Mouse (Mus musculus) MEL (cell line): ENCODE measurements around the gene Vps37b. TPM values are rescaled to one million over a fixed set of nuclear protein-coding genes. Genes with fewer than 3 reads are reported as not detected.

Experiments used
- DNase-seq: peaks from one replicate; pipeline ENCODE4 v3.0.0; 2011; ENCODE audit warnings: low read depth, low spot score
- H3K27ac ChIP-seq: 2 replicates; pipeline ENCODE4 v1.5.1; 2012; ENCODE audit warnings: low read depth, mild to moderate bottlenecking, control low read depth, low read length, moderate library complexity; ENCODE audit not compliant: control insufficient read depth
- H3K27me3 ChIP-seq, 2 experiments: fragments of 150-350 bp in 1 of 2; sonication (generic) in 1 of 2; 2 replicates each; pipeline ENCODE4 v1.6.1; 2012; ENCODE audit warnings: low read length in 2 of 2, mild to moderate bottlenecking in 2 of 2, improper control_type of control experiment in 1 of 2, moderate library complexity in 1 of 2; ENCODE audit not compliant: insufficient read depth in 2 of 2, control insufficient read depth in 1 of 2
- H3K36me3 ChIP-seq, 2 experiments: 2 replicates each; pipeline ENCODE4 v1.6.1; 2012 to 2014; ENCODE audit warnings: low read length in 2 of 2, improper control_type of control experiment in 1 of 2, inconsistent platforms in 1 of 2, mild to moderate bottlenecking in 1 of 2; ENCODE audit not compliant: insufficient read depth in 2 of 2, control insufficient read depth in 1 of 2
- H3K4me1 ChIP-seq, 2 experiments: fragments of 150-350 bp in 1 of 2; sonication (generic) in 1 of 2; 2 replicates each; pipeline ENCODE4 v1.6.1; 2012; ENCODE audit warnings: low read length in 2 of 2, improper control_type of control experiment in 1 of 2, mild to moderate bottlenecking in 1 of 2; ENCODE audit not compliant: insufficient read depth in 2 of 2, control insufficient read depth in 1 of 2
- H3K4me3 ChIP-seq, 2 experiments: fragments of 150-350 bp in 1 of 2; sonication (generic) in 1 of 2; 2 replicates each; pipeline ENCODE4 v1.5.1; 2012; ENCODE audit warnings: low read depth in 2 of 2, low read length in 2 of 2, mild to moderate bottlenecking in 2 of 2, moderate library complexity in 2 of 2, control low read depth in 1 of 2, improper control_type of control experiment in 1 of 2; ENCODE audit not compliant: control insufficient read depth in 1 of 2, insufficient read depth in 1 of 2
- H3K79me2 ChIP-seq: 2 replicates; pipeline ENCODE4 v1.6.1; 2012; ENCODE audit warnings: mild to moderate bottlenecking, low read length, moderate library complexity; ENCODE audit not compliant: control insufficient read depth, poor library complexity, insufficient read depth
- H3K9ac ChIP-seq: 2 replicates; pipeline ENCODE4 v1.6.1; 2012; ENCODE audit warnings: low read depth, mild to moderate bottlenecking, control low read depth, low read length, moderate library complexity; ENCODE audit not compliant: control insufficient read depth, poor library complexity, severe bottlenecking
- H3K9me3 ChIP-seq: fragments of 150-350 bp; sonication (generic); replicated peaks from 2 replicates; pipeline ENCODE4 v1.6.1; 2012; ENCODE audit warnings: mild to moderate bottlenecking, low read length, improper control_type of control experiment, moderate library complexity; ENCODE audit not compliant: insufficient read depth
- CTCF ChIP-seq, 3 experiments: IDR thresholded peaks in 2 of 3; conservative IDR thresholded peaks in 1 of 3; 2 replicates each; pipeline ENCODE4 v1.5.1; 2011 to 2012; ENCODE audit warnings: low read length in 3 of 3, low read depth in 2 of 3, mild to moderate bottlenecking in 2 of 3, improper control_type of control experiment in 1 of 3, inconsistent platforms in 1 of 3, mixed read lengths in 1 of 3, moderate library complexity in 1 of 3; ENCODE audit not compliant: control insufficient read depth in 1 of 3, insufficient read depth in 1 of 3, poor library complexity in 1 of 3, severe bottlenecking in 1 of 3
- ELF1 ChIP-seq: IDR thresholded peaks from 2 replicates; pipeline ENCODE4 v1.6.1; 2014; ENCODE audit warnings: low read depth, mild to moderate bottlenecking, inconsistent platforms, low read length, improper control_type of control experiment, moderate library complexity
- EP300 ChIP-seq, 2 experiments: IDR thresholded peaks; 2 replicates each; pipeline ENCODE4 v1.6.1; 2011; ENCODE audit warnings: improper control_type of control experiment in 2 of 2, low read length in 2 of 2, low read depth in 1 of 2, mild to moderate bottlenecking in 1 of 2
- ETS1 ChIP-seq: IDR thresholded peaks from 2 replicates; pipeline ENCODE4 v1.6.1; 2012; ENCODE audit warnings: low read depth, mild to moderate bottlenecking, inconsistent platforms, low read length, improper control_type of control experiment, moderate library complexity
- GABPA ChIP-seq: IDR thresholded peaks from 2 replicates; pipeline ENCODE4 v1.6.1; 2012; ENCODE audit warnings: low read depth, mild to moderate bottlenecking, inconsistent platforms, low read length, improper control_type of control experiment, moderate library complexity
- GATA1 ChIP-seq: IDR thresholded peaks from 2 replicates; pipeline ENCODE4 v1.6.1; 2011; ENCODE audit warnings: low read depth, low read length, improper control_type of control experiment
- KAT2A ChIP-seq: conservative IDR thresholded peaks from 2 replicates; pipeline ENCODE4 v1.6.1; 2012; ENCODE audit warnings: low read depth, low read length, improper control_type of control experiment, inconsistent platforms
- MEF2A ChIP-seq: IDR thresholded peaks from 2 replicates; pipeline ENCODE4 v1.6.1; 2014; ENCODE audit warnings: low read depth, mild to moderate bottlenecking, inconsistent platforms, low read length, improper control_type of control experiment; ENCODE audit not compliant: poor library complexity, insufficient replicate concordance, severe bottlenecking; ENCODE audit errors: extremely low read depth
- MXI1 ChIP-seq: IDR thresholded peaks from 2 replicates; pipeline ENCODE4 v1.6.1; 2011; ENCODE audit warnings: mild to moderate bottlenecking, low read depth, low read length, improper control_type of control experiment
- MYC ChIP-seq: IDR thresholded peaks from 2 replicates; pipeline ENCODE4 v1.6.1; 2011; ENCODE audit warnings: low read depth, mild to moderate bottlenecking, low read length, improper control_type of control experiment, moderate library complexity
- NELFE ChIP-seq: IDR thresholded peaks from 2 replicates; pipeline ENCODE4 v1.6.1; 2011; ENCODE audit warnings: low read depth, low read length, improper control_type of control experiment
- NRF1 ChIP-seq: IDR thresholded peaks from 2 replicates; pipeline ENCODE4 v1.6.1; 2014; ENCODE audit warnings: low read depth, mild to moderate bottlenecking, inconsistent platforms, low read length, improper control_type of control experiment, moderate library complexity; ENCODE audit not compliant: poor library complexity, insufficient read depth, severe bottlenecking
- POLR2A ChIP-seq, 2 experiments: IDR thresholded peaks; 2 replicates each; pipeline ENCODE4 v1.6.1; 2011 to 2012; ENCODE audit warnings: low read length in 2 of 2, mild to moderate bottlenecking in 2 of 2, control low read depth in 1 of 2, improper control_type of control experiment in 1 of 2, low read depth in 1 of 2, moderate library complexity in 1 of 2; ENCODE audit not compliant: control insufficient read depth in 1 of 2, insufficient read depth in 1 of 2, poor library complexity in 1 of 2
- RAD21 ChIP-seq: IDR thresholded peaks from 2 replicates; pipeline ENCODE4 v1.6.1; 2011; ENCODE audit warnings: mild to moderate bottlenecking, low read depth, low read length, improper control_type of control experiment
- SIN3A ChIP-seq: IDR thresholded peaks from 2 replicates; pipeline ENCODE4 v1.6.1; 2012; ENCODE audit warnings: low read length, improper control_type of control experiment, inconsistent platforms
- TCF12 ChIP-seq: IDR thresholded peaks from 2 replicates; pipeline ENCODE4 v1.6.1; 2014; ENCODE audit warnings: low read depth, mild to moderate bottlenecking, inconsistent platforms, low read length, improper control_type of control experiment, moderate library complexity
- UBTF ChIP-seq: IDR thresholded peaks from 2 replicates; pipeline ENCODE4 v1.6.1; 2012; ENCODE audit warnings: low read depth, mild to moderate bottlenecking, inconsistent platforms, low read length, improper control_type of control experiment, moderate library complexity, borderline replicate concordance; ENCODE audit not compliant: insufficient read depth
- ZKSCAN1 ChIP-seq: IDR thresholded peaks from 2 replicates; pipeline ENCODE4 v1.6.1; 2012; ENCODE audit warnings: low read depth, mild to moderate bottlenecking, inconsistent platforms, low read length, improper control_type of control experiment, moderate library complexity
- ZMIZ1 ChIP-seq: IDR thresholded peaks from 2 replicates; pipeline ENCODE4 v1.6.1; 2012; ENCODE audit warnings: low read depth, mild to moderate bottlenecking, inconsistent platforms, low read length, improper control_type of control experiment, moderate library complexity
- ZNF384 ChIP-seq: IDR thresholded peaks from 2 replicates; pipeline ENCODE4 v1.6.1; 2012; ENCODE audit warnings: low read depth, mild to moderate bottlenecking, inconsistent platforms, low read length, improper control_type of control experiment
- polyA plus RNA-seq, 2 experiments: library from polyadenylated mRNA; stranded (reverse) in 1 of 2; unstranded in 1 of 2; fragments of >175 nt in 1 of 2; fragments of >200 nt in 1 of 2; gene quantifications; 2 replicates each; pipeline versions ENCODE4 v1.2.1 to v1.2.4; 2012; ENCODE audit warnings: low replicate concordance in 2 of 2, low read depth in 1 of 2; ENCODE audit not compliant: insufficient read length in 2 of 2, insufficient read depth in 1 of 2, missing spikeins in 1 of 2
- total RNA-seq: library from RNA; depleted of rRNA; stranded (reverse); fragments of 300-350 nt; gene quantifications from 2 replicates; pipeline ENCODE4 v1.2.3, GENCODE M21; 2012

Vps37b gene
- total and polyA plus RNA-seq, 3 experiments, result 28.6 to 66.0 TPM; not detected in 1

- no peak for TF ChIP-seq KAT2A
- TF ChIP-seq MEF2A, result no peak
- TF ChIP-seq MYC, result peak; percentile 81
- peak; percentile 64 for TF ChIP-seq NELFE
- peak; percentile 15 for TF ChIP-seq SIN3A
- TF ChIP-seq POLR2A (IDR thresholded peaks at IDR 0.05; ENCODE audit: control insufficient read depth in 1 of 2, insufficient read depth in 1 of 2, low read depth in 1 of 2, low read length in 2 of 2, poor library complexity in 1 of 2), result peak; percentile 25 to 68; a peak in 3 of 4 replicates
- TF ChIP-seq RAD21, result no peak
- TF ChIP-seq MXI1, result peak; percentile 45; the same call in 1 of the 2 replicates
- TF ChIP-seq EP300 (IDR thresholded peaks at IDR 0.05; ENCODE audit: low read depth in 1 of 2, low read length in 2 of 2), result peak; percentile 7 to 42; a peak in 1 of 4 replicates
- no peak for TF ChIP-seq UBTF
- TF ChIP-seq CTCF (IDR thresholded peaks at IDR 0.05 in 2 of 3, conservative IDR thresholded peaks at IDR 0.05 in 1 of 3; ENCODE audit: control insufficient read depth in 1 of 3, insufficient read depth in 1 of 3, low read depth in 2 of 3, low read length in 3 of 3, poor library complexity in 1 of 3, severe bottlenecking in 1 of 3), result no peak
- no peak for TF ChIP-seq ZNF384
- TF ChIP-seq ZMIZ1, result peak; percentile 28; the same call in 1 of the 2 replicates
- no peak; the same call in 1 of the 2 replicates for TF ChIP-seq GATA1
- no peak for TF ChIP-seq ZKSCAN1
- TF ChIP-seq GABPA, result no peak
- peak; percentile 43 for TF ChIP-seq ELF1
Observed at GRCm38 (mm10) chr5:124050095-124051050, 18.3 kb upstream of the Vps37b start (continued).

DNA sequence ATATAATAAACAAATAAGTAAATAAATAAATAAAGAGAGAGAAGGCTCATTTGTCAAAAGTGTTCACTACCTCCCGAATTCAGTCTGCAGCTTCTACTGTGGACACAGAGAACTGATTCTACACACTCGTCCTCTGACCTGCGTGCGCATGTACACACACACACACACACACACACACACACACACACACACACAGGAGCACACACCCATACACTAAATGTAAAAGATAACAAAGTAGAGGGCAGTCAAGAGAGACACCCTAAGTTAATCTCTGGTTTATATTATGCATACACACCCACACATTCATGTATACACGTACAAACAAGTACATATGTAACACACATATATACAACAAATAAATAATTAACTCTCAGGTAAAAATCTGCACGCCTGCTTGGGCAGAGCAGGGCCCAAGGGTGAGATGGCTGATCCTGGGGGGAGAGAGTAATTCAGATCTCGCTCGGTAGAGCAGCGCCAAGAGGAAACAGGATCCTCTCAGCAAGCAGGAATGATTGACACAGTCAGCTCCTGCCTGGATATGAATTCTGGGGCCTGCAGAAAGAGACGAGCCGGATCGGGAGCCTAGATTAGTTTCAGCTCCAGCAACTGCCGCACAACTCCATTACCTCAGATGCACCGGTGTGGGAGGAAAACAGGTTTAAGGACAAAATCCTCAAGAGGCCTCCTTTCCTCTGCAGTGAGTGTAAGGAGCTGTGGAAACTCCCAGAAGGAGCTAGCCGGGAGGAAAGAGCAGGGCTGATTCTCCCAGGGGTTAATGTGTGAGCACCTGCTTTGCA is 17.4 kb upstream of the Vps37b start:
- peak overlapping the region; percentile 56 to 61 for H3K4me3 ChIP-seq
- peak; percentile 62 for TF ChIP-seq NRF1
- TF ChIP-seq EP300 (IDR thresholded peaks at IDR 0.05; ENCODE audit: low read depth in 1 of 2, low read length in 2 of 2), result peak; percentile 15 to 40; a peak in 1 of 4 replicates
- no peak for TF ChIP-seq ELF1
- TF ChIP-seq NELFE, result no peak
- TF ChIP-seq MYC, result 0 out of 2 replicates have a peak, but pooled peaks have one; percentile 20
- TF ChIP-seq ETS1, result peak; percentile 64
- peak; percentile 7 for TF ChIP-seq SIN3A
- 0 out of 2 replicates have a peak, but pooled peaks have one; percentile 32 for TF ChIP-seq TCF12
- peaks cover 0 to 11% of the 10 kb centered on the region in 2 experiments; a peak in 2 of 4 replicates for H3K36me3 ChIP-seq
- peaks cover 14% of the 10 kb centered on the region for H3K79me2 ChIP-seq
- no peaks in the 10 kb centered on the region for H3K27me3 ChIP-seq
- H3K9ac ChIP-seq, result peak overlapping the region; percentile 80
- peaks cover 2 to 28% of the 10 kb centered on the region in 2 experiments; a peak in 3 of 4 replicates for H3K4me1 ChIP-seq
- peak; percentile 72 for DNase-seq
- peak overlapping the region; percentile 97 for H3K27ac ChIP-seq
- H3K9me3 ChIP-seq, result no peaks in the 10 kb centered on the region
